Mouse (Mus musculus) inflammation-experienced regulatory T-cells, adult 6 months (primary cell): ENCODE results near the gene Foxj3. TPM values are rescaled to one million over a fixed set of nuclear protein-coding genes. Genes with fewer than 3 reads are reported as not detected.
"Not testable (repeated sequence)": the region's sequence is repeated elsewhere in the genome, so short reads cannot be mapped to it uniquely, and the experiment has no call there.

Experiments used
- ATAC-seq: one replicate; pipeline ENCODE4 v1.8.0; 2017
- polyA plus RNA-seq, 3 experiments: library from polyadenylated mRNA; unstranded; fragments of 100-300 nt; shearing (Covaris generic); gene quantifications; one replicate each; pipeline ENCODE4 v1.2.1; 2017

The Foxj3 gene
- polyA plus RNA-seq, 3 experiments from 2014 or later, result 11.2 to 16.4 (median 12.4) TPM

DNA sequence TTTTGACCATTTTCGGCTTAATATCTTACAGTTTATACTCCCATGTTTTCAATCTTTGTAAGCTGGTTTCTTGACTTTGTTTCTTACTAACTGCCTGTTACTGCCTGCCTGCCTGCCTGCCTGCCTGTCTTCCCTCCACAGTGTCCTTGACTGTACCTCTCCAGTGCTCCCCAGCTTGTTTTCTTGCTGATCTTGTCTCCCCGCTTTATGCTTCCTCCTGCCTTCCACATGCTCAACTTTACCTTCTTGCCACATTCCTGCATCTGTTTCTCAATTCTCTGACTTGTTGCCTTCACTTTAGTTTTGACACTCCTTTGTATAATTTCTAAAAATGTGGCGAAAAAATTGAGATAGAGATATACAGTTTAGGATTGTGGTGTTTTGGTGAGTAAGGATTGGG is 35.9 kb downstream of the Foxj3 start:
- no peak for ATAC-seq

DNA sequence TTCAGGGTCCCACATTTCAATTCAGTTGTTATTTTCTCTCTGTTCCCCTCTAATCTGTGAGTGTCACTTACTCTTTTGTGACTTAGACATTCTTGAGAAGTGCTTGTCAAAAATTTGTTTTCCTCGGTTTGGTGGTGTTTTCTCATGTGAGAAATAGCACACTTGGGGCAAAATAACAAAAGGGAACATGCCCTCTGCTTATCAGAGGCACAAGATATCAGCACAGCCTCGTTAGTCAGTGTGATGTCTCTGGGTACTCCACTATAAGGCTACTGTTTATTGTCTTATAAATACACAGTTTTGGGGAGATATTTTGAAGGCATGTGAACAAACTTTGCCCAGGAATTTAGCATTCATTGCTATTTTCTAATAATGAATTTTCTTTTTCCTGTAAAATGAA is 37.7 kb downstream of the Foxj3 start:
- no peak for ATAC-seq

DNA sequence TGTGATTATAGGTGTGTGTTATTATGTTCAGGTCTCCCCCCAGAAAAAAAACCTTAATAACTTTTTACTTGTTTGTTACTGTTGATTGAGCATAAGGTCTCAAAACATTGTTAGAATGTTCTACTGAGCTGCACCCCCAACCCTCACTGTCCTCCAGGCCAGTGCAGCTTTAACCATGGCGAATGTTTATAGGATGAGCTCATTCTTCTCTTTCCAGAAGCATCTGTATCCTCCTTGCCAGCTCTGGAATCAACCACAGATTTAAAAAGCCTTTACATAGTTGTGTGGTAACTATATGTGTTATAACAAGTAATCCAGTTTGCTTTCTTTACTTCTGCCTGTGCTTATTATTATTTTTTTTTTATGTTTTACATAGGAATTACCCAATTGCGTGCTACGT is 38.7 kb downstream of the Foxj3 start:
- ATAC-seq, result no peak

DNA sequence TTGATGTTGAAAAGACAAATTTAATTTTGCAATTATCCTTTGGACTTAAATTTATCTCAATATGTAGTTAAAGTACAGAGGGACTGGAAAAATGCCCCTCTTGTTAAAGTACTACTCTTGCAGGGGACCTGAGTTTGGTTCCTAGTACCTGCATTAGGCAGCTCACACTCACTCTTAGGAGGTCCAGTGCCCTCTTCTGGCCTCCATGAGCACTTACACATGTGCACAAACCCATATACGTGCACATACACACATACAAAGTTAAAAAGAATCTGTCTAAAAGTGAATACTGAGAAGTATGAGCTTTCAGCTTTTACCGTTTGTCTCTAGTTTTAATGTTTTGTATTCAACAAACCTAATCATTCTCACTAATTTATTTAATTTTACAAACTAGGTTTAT is 51.2 kb downstream of the Foxj3 start:
- ATAC-seq, result no peak

DNA sequence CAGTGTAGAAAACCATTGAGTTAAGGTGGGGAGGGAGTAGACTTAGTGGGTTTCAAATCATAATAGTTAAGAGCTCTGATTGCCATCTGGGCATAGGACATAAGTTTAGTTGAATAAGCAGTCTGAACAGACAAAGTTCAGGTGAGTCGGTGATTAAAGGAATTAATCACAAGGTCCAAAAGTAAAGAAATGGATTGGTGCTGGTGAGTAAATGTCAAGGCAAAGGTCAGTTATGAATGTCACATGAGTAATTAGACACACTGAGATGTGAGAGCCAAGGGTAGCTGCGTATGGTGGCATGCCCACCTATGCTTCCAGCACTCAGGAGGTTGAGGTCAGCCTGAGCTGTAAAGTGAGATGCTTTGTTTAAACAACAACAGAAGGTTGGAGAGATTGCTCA is 52.6 kb downstream of the Foxj3 start:
- no peak for ATAC-seq

DNA sequence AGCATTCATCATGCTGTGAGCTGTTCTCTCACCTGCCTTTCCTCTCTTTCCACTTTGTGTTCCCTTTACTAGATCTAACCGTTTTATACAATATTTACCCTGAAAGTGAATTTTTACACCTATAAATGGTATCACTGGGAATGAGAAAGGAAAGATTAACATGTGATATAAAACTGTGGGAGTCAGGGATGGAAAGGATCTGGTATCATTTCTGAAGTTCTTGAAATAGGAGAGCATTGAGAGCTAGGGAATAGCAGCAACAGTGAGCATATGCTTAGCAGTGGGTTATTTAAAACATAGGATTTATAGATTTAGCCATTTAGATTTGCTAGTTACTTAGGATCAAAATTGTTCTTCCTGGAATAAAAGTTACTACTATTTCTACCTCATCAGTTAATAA is 53.2 kb downstream of the Foxj3 start:
- no peak for ATAC-seq

DNA sequence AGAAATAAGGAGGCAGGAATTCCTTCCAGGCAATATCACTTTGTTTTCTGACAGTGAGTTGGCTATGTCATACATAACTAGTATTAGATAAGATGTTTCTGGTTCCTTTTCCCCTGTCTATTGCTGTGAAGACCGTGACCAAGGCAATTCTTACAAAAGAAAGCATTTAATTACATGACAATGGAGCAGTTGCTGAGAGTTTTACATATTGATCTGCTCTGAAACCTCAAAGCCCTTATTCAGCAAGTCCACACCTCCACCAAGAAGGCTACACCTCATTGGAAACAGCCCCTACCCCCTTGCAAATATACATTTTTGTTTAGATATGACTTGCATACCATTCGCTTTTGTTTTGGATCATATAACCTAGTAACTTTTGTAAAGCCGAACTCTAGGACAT is 55.7 kb downstream of the Foxj3 start:
- ATAC-seq, result no peak

DNA sequence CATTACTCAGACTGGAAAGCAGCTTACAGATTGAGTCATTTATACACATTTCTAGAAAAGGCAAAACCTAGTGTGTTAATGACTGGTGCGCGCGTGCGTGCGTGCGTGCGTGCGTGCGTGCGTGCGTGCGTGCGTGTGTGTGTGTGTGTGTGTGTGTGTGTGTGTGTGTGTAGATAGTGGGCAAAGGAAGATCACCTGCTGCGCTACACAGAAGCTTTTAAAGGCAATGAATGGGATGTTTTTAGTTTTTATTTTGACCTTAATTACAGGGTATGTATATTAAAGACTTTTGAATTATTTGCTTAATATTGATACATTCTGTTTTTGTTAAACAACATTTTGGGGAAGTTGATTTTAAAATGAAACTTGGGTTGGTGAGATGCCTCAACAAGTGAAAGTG is 57.5 kb downstream of the Foxj3 start:
- no peak for ATAC-seq

DNA sequence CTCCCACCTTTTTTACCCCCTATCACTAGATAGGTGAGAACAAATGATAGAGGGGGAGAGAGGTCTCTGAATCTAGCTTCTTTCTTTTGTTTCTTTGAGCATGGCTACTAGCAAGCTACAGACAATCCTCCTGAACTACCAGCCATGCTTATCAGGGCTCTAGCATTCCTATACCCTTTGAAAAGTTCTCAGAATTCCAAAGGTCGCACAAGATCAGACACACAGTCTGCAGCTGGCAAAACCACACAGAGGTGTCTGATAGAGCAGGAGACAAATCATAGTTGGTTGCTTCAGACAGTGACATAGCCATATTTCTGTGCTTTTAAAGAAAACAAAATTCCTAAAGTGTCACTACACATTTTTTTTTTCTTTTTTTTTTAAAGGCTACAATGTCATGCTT is 62.8 kb downstream of the Foxj3 start:
- ATAC-seq, result no peak

DNA sequence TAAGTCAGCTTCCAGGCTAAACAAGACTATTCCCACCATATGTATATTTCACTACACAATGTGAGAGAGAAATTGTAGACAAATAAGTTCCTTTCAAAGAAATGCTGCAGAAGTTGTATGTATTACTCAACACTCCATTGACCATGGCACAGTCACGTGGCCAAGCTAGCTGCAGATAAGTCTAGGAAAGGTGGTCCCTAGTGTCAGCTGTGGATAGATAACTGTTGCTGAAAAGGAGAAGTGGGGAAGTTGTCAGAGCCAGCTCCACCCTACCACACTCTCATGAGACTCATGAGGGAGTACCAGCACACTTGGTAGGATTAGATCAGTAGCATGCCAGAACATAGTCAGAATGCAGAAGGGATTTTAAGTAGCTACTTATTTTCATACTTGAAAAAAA is 72.7 kb downstream of the Foxj3 start:
- no peak for ATAC-seq

DNA sequence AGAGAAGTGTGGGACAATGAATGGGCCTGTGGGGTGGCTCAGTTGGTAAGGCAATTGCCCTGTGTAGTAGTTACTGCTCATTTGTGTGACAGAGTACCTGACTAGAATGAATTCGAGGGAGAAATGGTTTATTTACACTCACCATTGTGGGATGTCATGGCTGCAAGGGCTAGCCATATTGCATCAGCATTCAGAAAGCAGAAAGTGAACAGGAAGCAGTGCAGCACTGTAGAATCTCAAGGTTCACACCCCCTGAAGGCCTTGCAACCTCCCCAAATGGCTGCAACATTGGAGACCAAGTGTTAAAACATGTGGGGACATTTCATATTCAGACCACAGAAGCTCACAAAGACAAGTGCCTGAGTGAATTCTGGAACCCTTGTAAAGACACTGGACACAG is 77.3 kb downstream of the Foxj3 start:
- peak; percentile 63 for ATAC-seq

DNA sequence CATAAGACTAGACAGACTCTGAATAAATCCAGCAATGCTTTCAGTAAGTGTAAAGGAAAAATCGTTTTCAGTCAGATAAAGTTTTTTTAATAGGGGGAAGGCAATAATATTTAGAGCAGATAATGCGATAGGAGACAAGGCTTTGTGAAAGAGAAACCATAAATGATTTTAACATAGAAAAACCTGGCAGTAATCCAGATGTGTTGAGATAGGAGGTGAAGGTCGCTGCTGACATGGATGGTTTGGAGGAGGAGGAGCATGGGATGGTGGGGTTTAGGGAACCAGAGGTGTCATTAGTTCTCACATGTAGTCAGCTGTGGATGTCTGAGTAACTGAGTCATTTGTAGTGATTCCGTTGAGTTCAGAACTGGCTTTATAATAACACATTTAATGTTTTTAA is 77.9 kb downstream of the Foxj3 start:
- ATAC-seq, result no peak

DNA sequence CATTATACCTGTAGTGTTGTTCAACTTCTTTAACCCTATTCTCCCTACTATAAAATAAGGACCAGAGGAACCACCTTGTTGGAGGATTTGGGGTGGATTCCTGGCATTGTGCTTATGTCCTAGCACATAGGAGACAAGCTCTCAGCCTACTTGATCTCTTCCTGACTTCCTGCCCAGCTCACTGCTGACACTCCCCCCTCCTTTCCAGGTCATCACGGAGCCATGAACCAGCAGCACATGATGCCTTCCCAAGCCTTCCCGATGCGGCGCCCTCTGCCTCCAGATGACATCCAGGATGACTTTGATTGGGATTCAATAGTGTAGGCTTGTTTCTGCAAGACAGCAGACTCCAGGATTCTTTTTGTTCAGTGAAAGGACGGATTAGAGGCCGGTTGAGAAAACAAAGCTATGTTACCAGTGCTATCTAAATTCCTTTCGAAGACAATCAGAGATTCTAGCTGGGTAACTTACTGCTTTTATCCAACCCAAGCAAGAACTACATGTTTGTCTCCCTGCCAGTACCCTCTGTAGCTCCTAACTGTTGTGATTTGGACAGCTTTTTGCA is 89.4 kb downstream of the Foxj3 start:
- no peak for ATAC-seq

DNA sequence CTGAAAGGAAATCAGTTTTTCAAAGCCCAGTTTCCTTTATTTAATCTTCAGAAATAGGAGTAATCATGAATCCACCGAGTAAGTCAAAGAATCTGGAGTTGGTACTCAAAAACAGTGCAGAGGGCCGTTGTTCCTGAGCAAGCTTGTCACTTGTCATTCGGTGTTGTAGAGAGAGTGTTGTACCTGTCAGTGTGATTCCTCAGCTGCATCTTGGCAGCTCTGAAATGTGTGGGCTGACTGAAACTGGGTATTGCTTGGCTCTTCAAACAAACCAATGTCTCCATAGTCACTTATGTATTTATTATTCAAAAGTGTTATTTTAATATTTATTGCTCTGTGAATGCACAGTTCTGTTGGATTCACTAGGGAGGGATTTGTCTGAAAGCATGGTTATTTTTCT is 90.1 kb downstream of the Foxj3 start:
- no peak for ATAC-seq

DNA sequence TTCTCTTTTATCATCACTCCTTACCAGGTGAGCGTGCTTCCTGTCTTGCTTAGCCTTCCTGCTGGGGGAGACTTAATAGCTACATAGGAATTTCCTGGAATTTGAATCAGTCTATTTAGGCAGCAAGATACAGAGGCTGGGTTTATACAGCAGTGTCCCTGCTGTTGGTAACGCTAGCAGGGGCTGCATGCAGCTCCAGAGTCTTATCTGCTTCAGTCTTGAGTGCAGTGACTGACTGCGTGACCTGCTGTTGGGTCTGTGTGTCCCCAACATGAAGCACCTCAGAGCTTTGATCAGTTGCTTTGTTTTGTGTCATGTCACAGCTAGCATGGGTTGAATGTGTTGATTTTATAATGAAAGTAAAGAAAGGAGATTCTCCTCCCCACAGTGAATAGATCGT is 90.5 kb downstream of the Foxj3 start:
- no peak for ATAC-seq

DNA sequence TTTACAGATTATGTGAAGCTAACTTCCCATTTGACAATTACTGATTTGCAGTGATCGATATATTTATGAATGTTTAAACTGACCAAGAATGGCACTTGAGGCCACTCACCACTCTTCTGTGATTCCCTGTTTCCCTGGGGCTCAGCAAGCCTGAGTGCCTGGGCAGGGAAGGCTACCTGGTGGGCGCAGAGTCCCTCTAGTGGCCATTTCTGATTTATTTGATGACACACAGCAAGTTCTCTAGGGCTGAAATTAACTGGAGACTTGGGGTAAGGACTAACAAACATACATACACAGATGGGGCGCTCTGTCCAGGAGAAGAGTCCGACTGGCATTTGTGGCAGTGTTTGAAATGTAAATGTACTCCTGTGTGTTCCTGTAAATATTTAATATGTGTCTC is 91.6 kb downstream of the Foxj3 start:
- ATAC-seq, result not testable (repeated sequence)

DNA sequence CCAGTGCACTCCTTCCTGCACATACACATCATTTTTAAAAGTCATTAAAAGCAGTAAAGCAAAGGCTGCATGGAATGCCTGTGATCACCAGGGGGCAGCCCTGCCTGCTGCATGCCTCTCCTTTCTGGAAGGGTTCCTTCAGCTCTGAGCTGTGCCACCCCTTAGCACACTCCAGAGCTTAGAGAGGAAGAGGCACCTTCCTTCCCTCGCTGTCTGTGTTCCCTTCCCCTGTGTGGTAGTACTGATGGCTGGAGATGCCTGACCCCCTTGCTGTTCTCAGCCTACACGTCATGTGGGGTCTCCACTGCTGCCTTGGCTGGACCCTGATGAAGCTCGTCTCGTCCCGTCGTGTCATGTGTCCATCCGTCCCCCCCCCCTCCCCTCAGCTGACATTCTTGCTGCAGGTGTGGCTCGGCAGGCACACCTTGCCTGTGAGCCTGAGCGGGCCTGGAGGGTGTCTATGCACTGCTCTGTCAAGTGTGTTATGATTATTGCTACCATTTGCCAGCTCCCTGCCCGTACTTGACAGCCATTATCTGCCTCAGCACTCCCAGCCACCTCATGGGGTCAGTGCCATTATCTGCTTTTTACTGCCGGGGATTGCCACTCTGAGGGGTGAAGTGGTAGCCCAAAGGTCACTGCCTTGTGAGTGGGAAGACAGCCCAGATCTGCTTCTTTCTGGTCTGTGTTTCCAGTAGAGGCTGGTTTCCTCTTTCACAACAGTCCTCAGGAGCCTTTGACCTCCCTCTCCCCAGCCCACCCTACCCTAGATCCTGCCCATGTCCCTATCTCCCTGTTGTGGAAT is 94.5 kb downstream of the Foxj3 start:
- ATAC-seq, result no peak

DNA sequence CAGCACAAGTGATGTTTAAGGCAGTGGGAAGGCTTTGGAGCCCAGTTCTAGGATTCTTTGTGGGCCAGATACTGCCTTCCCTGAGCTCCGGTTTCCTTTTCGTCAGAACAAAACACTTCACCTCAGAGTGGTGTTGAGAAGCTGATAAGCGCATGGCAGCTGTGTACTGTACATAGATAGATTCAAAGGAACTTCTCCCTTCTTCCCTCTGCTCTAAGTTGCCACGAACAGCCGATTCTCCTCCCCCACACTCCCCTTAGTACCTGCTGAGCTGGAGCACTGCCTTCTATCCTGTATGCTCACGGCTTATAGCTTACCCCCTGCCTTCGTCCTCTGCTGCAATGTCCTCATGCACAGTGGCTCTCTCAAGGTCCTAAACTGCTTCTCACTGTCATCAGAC is 95.9 kb downstream of the Foxj3 start:
- ATAC-seq, result no peak

DNA sequence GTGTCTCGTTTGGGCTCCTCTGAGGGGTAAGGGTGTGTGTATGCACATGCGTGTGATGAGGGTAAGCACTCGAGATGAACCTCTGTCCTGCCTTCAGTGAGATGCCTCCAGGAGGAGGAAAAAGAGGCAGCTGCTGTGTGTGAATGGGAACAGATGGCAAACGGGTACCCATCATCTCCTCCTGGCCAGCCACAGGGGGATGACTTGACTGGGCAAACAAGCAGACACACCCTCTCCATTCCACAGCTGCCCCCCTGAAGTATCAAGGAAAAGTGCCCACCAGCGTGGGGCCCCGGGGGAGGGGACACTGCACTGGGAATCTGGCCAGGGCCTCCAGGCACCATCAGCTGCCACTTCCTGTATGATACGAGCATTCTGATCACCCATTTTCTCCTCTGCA is 96.5 kb downstream of the Foxj3 start:
- ATAC-seq, result no peak

DNA sequence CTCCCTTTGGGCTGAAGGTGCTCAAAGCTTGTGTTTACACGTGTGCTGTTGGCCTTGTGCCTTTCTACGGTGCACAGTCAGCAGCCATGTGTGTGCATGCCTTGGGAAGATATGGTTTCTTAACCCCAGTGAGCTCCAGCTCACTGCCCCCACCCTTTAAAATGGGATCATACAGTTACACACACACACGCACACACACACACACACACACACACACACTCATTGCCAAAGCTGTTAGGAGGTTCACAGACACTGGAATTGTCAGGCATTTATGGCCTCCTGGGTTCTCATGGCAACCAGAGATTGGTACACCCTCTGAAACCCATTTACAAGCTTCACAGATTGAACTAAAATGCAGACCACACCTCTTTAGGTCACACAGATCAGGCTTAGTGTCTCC is 97.1 kb downstream of the Foxj3 start:
- no peak for ATAC-seq

DNA sequence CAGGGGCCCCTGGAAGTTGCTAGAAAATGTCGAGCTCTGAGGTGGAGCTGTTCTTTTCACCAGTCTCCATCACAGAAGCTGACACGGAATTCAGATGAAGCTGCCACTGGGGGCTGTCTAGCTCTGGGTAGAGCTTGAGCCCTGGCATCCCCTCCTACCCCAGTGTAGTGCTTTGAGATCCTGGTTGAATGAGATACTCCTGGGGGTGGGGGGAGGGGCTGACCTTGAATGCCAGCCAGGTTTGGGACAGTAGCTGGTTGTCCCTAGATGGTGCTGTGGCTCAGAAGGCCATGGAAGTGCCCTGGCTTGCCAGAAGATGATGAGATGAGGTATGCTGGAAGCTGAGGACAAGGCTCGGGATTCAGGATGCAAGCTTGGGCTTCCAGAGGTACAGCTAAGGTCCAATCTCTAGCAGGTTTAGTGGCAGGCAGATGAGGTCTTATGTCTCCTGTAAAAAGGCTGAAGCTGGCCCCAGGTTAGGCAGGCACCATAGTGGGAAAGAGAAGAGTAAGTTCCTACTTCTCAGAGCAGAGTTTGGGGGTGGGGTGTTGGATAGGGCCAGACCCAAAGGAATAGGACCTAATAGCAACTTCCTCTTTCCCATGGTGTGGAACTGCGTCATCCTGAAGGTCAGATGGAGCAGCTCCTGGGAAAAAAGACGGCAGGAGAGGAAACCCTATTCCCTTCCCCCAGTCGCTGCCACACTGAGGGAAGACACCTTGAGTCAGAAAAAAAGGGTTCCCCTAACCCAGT is 98.3 kb downstream of the Foxj3 start:
- no peak for ATAC-seq

DNA sequence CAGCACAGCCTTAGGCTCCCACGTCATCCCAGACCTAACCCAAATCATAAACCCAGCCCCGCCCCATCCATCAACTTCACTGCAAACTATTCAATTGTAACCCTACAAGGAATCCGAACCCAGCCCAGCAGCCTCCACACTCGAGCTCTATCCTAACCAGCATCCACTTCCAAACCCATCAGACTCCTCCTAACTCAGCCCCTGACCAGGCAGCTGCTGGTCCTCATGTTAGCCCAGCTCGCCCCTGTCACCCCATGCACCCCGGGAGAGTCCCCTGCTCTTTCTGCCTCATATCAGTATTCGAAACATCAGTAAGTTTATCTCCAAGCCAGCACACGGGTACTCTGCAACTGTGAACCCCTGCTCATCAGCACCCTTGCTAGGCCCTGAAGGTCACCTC is 98.9 kb downstream of the Foxj3 start:
- ATAC-seq, result no peak

DNA sequence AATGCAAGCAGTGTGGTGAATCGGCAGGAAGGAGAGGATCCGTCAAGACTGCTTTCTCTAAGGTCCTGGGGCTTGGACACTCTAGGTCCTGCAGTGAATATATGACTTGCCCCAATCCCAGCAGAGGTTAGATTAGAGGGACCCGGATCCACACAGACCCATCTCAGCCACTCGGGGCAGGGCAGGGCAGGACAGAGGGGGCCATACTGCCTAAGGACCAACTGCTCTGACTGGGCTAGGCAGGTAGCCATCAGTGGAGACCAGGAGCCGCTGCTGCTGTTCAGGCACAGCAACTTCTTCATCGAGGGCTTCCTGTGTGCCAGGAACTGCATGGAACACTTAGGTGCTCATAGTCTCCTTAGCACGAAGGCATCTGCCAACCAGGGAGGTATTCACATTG is 99.9 kb downstream of the Foxj3 start:
- ATAC-seq, result no peak

DNA sequence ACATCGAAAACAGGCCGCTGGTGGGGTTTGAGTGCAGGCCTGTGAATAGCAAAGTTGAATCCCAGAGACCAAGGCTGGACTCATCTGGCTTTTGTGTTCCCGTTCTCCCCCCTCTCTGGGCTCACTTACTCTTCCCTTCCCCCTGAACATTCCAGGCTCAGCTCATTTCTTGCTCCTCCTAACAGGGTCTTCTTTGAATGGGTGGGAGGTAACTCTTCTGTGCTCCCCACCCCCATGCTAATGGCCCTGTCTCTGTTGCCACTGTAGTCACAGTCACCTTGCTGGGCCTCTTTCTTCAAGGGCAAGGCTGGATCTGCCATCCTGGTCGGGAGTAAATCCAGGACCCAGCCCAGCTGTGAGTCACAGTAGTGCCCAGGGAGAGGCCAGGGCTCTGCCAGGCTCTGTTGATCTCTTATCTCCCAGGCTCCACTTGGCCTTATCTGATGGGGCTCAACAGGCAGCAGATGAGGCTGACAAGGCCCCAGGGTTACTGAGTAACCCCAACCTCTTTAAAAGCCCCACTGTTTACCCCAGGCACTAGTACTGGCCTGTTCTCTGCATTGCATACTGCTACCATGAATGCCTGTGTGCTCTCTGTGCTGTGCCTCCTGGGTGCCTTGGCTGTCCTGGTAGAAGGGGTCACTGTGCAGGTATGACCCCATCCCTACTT is 100.5 kb downstream of the Foxj3 start, which contains the start of gene Guca2a:
Gene Guca2a, plus strand, starts transcription at position 529 of the 670 bp plus-strand sequence.
- ATAC-seq, result no peak
